Mouse (Mus musculus) layer of hippocampus, postnatal 25 days (tissue): Measurements from ENCODE around the gene 4930404N11Rik. TPM values are rescaled to one million over a fixed set of nuclear protein-coding genes. Genes with fewer than 3 reads are reported as not detected.

Source experiments
- DNase-seq, 2 experiments: peaks; one replicate each; pipeline ENCODE4 v3.0.0; 2022; ENCODE audit warnings: mixed read lengths in 2 of 2, low spot score in 1 of 2; ENCODE audit errors: extremely low spot score in 1 of 2
- total RNA-seq, 2 experiments: library from RNA; stranded (reverse); gene quantifications; 2 replicates each; pipeline ENCODE4 v1.2.3; 2021

4930404N11Rik gene
- total RNA-seq: 1 to 10 TPM; 1.1 to 1.2 TPM

DNA sequence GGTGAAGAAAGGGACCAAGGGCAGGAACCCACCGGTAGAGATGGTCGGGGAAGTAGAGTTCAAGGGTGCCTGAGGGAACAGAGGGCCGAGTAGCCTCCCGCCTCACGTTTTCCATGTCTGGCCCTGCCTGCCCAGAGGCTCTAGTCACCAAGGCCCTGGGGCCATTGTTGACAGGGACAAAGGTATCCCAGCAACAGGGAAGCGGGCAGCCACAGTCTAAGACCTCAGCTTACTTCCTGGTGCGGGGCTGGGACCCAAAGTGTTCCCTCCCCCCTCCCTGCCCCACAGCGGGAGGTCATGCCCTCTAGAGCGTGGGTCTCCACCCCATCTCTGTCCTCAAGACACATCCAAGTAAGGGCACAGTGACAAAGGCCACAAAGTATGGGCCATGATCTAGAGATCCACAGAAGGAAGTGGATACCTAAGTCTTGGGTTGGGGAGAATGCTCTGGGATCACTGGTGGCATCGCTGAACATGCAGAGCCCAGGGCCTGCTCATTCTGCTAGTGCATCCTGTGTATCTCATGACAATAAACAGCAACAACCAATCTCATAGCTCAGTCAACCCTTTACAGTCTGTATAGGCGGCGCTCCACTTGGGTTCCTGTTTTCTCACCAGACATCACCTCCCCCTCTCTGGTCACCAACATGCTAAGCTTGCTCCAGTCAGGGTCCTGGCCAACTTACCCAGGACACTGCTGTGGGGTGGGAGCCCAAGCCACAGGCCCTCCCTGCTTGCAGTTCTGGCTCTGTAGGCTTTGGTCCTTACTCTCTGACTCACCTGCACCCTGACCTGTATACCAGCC is at the start of gene 4930404N11Rik:
Gene 4930404N11Rik, minus strand, starts transcription at position 145 of the 805 bp plus-strand sequence.
- no peak for DNase-seq

DNA sequence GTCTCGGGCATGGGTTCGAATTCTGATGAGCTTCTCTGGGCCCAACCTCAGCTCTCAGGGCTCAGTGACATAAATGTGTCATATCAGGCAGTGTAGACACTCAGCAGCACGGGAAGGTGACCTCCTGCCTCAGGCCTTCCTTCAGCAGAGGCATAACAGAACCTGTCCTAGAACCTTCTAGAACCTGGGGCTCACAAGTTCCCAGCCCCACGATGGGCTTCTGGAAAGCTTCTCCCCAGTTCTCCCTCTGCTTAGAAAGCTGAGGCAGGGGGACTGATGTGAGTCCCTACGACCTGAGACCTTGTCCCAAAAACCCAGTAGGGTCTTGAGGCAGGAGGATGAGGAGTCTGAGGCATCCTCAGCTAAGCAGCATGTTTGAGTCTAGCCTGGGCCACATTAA is 49.5 kb upstream of the 4930404N11Rik start:
- no peak for DNase-seq

DNA sequence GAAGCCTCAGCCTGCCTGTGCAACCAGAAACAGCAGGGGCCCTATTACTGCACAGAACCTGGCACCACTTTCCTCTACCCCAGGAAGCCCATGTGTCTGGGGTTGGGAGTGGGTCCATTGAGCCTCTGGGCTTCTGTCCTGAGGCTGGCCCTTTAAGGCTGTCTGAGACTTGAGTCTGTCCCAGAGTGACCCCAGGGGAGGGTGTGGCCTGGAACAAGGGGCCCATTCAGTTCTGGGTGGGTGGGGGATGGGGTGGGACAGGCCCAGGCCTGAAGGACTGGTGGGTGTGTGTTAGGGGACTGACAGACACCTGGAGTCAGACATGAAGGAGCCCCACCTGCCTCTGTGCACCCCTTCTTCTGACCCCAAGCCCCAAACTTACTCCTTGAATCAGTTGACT is 49.1 kb upstream of the 4930404N11Rik start:
- no peak for DNase-seq

DNA sequence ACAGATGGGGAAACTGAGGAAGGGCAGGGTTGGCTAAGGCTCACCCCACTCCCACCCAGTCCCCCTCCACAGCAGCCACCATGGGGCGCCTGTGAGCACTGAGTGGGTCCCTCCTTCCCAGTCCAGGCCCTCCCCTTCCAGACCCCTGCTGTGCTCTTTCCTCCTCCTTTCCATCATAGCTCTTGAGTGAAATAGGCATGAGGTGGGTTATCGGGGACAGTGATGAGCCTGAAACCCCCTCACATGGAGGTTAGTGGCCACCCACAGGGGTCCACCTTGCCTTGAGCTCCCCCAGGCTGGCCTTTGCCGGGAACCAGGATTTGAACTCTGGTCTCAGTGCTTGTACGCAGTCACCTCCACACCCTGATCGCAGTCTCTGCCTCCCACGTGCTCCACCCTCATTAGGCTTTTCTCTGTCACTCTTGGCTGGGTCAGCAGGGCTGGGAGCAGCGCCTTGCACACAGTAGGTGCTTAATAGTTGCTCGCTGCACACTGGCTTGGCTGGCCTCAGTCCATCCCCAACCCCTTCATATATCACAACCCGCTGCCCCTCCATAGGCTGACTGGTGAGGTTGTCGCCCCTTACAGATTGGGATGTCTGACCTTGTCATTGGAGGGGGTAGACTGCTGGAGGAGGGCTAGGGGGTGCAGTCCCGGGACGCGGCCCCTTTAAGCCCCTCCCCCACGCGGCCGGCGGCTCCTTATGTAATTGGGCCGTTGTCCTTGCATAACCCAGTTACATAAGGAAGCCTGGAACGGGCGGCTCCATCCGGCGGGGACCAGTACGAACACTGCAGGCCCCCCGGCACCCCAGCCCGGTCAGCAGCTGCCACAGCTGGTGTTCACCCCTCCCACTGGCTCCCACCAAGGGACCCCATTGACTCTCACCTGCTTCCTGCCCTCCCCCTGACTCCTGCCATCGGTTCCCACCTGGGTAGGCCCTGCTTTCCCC is 48.0 kb upstream of the 4930404N11Rik start:
- DNase-seq: peak; percentile 70 to 75

DNA sequence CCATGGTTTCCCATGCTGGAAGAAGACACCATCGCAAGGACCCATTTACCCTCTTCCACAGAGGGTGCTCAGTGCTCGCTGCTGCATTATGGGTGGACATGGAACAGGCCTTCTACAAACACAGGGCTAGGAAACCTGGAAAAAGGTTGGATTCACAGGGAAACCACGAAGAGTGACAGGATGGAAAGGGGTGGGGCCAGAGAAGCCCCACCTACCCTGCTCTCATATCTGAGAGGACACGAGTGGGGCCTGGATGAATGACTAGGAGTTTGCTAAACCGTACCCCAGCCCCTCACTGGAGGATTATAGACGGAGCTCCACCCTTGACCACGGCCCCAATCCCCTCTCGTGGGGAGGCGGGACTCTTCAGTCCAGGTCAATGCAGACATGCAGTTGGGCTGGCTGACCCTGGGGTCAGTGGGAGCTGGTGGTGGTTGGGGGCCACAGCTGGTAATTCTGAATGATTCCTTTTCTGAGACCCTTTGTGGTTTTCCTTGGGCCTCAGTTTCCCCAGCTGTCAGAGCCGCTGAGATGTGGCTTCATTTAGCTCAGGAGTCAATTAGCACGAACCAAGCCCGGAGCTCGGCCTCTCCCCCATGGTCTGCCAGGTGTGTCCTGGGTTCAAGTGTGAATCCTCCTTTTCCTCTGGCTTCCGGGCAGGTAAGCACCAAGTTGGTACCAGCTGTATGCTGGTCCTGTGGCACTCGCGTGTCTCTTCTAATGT is 47.1 kb upstream of the 4930404N11Rik start:
- DNase-seq: no peak

DNA sequence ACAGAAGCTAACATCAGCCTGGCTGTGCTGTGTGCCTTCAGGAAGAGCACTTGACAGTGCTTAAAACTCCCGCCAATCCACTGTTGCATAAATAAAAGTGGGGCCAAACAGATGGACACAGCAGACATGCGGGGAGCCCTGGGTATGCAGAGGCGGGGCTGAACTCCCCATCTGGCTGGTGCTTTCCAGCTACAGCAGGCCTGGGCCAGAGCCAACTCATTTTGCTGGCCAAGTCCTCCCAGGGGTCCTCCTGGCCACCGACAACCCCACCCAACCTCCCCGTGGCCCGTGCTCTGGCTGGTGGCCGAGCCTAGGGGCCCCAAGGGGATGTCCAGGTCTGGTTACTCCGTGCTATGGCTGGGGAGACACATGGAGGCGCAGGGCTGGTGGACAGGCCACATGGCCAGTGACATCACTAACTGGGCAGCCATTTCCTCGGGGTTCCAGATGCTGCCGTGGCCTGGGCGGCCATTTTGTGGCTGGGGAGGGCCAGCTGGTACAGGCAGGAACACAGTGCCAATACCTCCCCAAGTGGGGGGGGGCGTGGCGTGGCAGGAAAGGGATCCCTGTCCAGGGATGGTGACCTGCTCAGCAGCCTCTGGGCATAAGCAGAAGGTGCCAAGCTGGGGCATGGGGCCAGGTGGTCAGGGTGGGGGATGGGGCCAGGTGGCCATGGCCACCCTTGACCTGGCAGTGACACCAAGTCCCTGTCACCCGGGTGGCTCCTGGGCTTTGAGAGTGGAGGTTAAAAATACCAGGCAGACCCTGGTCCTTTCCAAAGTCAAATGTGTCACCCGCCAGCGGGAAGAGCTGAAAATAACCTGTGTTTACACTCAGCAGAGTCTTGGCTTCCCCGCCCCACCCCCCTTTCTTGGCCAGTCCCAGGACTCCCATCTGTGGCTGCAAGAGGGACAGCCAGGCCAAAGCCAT is 46.1 kb upstream of the 4930404N11Rik start:
- no peak for DNase-seq

DNA sequence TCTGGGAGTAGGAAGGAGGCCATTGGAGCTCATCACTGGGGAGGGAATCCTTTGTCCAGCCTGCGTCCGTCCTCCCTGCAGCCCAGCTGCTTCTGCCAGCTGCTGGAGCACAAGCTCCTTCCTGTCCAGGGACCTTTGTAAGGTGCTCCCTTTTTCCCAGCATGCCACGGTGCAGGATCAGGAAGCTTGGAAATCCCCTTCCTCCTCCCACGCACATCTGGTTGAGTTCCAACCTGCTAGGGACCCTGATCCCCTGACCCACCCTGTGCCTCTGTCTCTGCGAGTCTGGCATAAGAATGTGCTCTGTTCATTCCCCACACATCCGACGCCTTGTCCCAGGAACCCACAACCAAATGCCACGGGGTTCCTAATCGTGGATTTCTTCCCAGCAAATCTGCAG is 45.4 kb upstream of the 4930404N11Rik start:
- DNase-seq: no peak

DNA sequence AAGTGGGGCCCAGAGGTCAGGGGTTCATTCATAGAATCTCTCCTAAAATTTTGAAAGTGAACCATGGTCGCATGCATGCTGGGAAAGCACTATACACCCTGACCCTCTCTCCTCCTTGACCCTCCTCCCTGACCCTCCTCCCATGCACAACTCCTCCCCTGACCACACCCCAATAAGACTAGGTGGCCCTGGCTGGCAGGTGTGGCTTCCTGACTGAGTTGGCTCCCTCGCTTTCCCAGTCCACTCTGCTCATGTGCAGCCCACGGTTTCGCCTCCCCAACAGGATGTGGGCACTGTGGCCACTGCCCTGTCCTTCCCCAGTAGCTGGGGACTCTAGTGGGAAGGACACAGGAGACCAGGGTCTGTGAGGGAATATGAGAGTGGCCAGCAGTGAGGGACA is 44.7 kb upstream of the 4930404N11Rik start:
- DNase-seq: no peak

DNA sequence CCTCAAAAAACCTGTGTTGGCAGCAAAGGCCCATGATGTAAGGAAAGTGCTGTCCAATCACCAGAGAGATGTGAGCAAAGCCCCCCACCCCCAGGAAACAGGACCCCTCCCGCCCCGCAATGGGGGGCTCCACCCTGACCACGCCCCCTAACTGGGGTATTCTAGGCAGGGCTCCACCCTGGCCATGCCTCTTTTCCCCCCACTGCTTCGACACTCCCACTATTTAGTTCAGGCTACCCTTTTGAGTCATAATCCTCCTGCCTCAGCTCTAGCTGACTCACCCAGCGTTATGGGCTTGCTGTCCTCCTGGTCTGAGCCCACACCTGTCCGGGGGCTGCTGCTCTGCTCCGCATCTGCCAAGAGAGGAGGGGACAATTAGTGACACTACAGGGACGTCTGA is 43.7 kb upstream of the 4930404N11Rik start:
- DNase-seq: no peak

DNA sequence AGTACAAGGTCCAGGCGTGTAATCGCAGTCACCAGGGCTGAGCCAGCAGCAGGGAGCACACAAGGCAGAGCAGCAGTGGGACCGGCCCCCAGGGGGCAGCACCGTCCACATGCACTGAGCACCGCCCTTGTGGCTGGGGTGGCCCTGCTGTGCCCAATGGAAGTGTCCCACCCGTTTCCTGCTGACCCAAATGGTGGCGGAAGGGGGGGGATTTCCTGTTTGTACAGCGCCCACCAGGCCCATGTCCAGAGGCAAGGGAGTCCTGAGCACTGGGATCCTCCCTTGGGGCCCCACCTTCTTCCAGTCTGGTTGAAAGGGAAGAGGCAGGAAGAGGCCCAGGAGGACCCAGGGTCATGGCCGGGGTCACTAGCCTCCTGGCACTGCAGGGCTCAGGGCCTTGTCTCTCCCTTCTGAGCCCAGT is 43.3 kb upstream of the 4930404N11Rik start:
- DNase-seq: peak in 1 of 2 experiments; percentile 73

DNA sequence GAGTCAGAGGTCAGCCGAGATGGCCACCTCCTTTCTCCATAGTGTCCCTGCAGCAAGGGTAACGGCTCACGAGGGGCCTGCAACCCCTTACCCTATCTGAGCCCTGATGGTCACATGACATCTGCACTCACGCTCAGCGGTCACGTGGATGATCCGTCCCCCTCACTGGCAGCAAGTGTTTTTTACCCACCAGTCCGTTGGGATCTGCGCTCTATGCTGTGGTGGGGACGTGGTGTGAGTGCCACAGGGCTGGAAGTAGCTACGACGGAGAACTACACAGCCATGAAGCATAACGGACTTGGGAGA is 42.8 kb upstream of the 4930404N11Rik start:
- DNase-seq: no peak

DNA sequence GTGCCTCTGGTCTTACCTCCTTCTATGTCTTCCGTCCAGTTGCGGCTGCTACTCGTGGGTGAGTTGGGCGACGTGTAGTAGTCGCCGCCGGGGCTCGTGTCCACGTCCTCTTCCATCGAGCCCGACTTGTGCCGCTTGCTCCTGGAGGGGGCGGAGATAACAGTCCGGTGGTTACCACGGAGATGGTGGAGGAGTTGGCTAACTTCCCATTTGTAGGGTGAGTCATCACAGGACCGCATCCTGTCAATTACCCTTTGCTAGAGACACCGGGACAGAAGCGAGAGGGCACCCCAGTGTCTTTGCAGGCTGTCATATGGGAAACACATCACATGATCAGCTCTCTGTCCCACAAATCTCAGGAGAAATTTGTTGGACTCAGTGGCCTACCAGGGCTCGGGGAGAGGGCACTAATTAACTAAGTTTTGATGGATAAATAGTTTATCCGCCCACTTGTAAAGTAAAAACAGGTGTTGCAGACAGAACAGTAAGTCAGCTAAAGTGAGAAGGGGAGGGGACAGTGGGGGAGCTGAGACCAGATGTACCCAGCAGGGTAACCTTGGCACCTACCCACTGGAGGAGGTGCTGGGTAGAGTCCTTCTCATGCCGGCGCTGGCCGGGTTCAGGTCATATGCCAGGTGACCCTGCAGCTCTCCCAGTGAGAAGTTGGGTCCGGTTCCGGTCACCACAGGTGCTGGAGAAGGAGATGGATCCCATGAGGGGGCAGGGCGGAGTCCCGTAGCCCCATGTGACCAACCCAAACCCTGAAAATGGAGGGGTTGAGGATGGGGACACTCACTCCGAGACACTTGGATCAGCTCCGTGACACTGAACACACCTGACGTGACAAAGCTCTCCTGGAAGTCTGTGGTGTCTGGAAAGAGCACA is 42.2 kb upstream of the 4930404N11Rik start:
- no peak for DNase-seq

DNA sequence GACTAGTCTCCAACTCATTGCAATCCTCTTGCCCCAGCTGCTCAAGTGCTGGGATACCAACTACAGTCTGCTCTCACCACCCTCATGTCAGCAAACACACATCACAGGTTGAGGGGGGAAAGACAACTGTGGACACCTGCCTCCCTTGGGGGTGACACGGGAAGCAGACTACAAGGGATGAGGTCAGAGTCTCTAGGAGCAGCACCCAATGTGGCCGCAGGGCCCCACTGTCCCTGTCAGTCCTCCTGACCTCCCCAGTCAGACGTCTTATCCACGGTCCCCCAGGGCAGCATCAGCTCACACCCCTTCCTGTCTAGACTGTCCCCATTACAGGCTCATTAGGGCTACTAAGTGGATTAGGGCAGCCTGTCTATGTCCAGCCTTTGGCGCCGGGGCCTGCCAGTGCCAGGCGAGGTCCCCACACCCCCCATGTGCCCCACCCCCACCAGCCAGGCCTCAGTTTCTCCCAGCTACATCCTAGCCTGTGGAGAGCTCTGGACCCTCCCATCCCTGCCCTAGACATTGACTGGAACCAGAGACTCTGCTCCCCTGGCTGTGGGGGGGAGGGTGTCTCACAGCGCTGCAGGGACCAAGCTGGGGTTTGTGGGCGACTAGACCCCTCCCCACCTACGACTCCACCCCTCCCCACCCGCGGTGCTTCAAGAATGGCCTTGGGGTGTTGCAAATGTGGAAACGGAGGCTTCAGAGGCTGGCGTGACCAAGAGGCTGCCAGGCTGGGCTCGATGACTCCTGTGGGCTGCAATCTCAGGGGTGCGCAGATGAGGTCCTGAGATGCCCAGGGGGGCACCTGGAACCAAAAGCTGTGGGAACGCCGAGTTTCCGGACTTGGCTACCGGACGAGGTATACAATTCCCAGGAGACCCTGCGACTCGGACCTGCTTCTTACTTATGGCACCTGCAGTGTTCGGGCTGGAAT is 41.2 kb upstream of the 4930404N11Rik start:
- no peak for DNase-seq

DNA sequence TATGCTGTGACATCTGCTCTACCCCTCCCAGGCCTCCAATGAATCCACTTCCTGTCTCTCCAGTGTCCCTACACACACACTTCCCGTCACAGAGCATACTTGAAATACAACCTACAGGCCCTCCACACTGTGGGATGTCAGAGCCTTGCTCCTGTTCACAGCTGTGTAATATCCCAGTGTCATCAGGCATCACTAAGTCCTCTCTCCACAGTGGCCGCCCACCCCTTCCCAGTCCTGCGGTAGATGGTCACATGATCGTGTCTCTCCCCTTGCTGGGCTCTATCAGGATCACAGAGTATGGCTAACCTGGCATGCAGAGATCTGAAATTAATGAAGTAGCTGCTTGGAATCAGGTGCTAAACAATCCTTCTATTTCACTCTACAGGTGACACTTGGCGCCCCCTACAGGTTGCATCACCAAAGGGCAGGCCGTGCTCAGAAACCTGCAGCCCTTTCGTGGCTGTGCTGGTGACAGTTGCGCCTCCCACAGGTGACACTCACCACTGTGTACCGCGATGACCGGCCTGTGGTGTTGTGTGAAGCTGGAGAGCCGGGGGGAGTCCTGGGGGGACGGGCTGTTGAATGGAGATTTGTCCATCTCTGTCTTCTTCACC is 40.1 kb upstream of the 4930404N11Rik start:
- DNase-seq: peak in 1 of 2 experiments; percentile 74

DNA sequence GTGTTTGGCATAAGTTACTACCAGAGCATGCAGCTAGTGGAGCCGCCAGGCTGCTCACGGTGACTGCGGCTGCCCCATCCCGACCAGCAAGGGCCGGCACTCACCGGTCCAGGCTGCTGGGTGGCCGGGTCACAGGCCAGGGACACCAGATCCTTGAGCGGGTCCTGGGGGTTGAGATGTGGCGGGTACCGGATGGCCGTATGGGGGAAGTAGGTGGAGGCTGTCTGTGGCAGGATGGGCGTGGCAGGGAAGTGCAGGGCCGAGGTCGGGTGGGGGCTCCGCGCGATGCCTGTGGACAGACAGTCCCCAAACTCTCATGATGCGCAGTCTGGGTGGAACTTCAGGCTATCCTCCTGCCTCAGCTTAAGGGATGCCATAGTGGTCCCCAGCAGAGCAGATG is 39.1 kb upstream of the 4930404N11Rik start:
- DNase-seq: no peak

DNA sequence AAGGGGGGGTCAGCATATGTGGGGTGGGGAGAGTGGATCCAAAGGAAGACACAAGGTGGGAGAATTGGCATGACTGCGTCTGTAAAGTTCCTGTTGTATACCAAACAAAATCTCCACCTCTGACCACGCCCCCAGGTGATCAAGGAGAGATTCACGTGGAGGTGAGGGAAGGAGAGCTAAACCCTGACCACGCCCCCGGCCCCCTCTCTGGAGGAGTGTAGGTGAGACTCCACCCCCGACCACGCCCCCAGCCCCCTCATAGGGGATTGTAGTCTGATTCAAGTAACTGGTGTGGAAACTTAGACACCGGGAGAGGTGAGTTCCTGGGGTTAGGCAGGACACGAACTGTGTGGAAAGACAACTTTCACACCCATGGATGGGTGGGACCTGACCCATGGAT is 38.5 kb upstream of the 4930404N11Rik start:
- no peak for DNase-seq

DNA sequence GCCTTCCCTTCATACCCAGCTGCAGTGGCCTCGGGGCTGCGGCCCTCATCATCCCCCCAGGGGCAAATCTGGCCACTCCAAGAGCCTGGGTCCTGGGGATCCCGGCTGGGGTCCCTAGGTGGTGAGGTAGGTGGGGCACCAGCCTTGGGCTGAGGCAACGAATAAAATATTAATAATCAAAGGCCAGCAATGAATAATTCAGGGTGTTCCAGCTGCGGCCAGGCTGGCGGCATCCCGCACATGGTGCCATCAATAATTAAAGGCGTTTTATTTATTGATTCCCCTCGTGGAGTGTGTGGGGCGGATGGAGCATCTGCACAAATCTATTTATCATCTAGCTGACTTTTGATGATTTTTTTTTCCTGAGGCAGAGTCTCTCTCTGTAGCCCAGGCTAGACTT is 37.9 kb upstream of the 4930404N11Rik start:
- DNase-seq: no peak
